Mouse (Mus musculus) forebrain, embryonic 15.5 days (tissue): ENCODE measurements around the gene Taar3. TPM values are rescaled to one million over a fixed set of nuclear protein-coding genes. Genes with fewer than 3 reads are reported as not detected.

Experiments
- ATAC-seq: fragments of 200-750 bp; cut with Nextera tagmentation; replicated peaks from 2 replicates; pipeline ENCODE4 v1.8.0; 2017; ENCODE audit warnings: mild to moderate bottlenecking, moderate TSS enrichment, moderate library complexity
- H3K27ac ChIP-seq: fragments of 300-500 bp; sonication (generic); replicated peaks from 2 replicates; pipeline ENCODE4 v1.5.1; 2015; ENCODE audit warnings: mild to moderate bottlenecking, inconsistent platforms
- H3K27me3 ChIP-seq: fragments of 300-500 bp; sonication (generic); 2 replicates; pipeline ENCODE4 v1.6.1; 2015; ENCODE audit warnings: inconsistent platforms
- H3K36me3 ChIP-seq: fragments of 300-500 bp; sonication (generic); 2 replicates; pipeline ENCODE4 v1.6.1; 2015; ENCODE audit warnings: mild to moderate bottlenecking, inconsistent platforms
- H3K4me1 ChIP-seq: fragments of 300-500 bp; sonication (generic); 2 replicates; pipeline ENCODE4 v1.6.1; 2015; ENCODE audit warnings: inconsistent platforms
- H3K4me2 ChIP-seq: fragments of 300-500 bp; sonication (generic); replicated peaks from 2 replicates; pipeline ENCODE4 v1.6.1; 2015; ENCODE audit warnings: mild to moderate bottlenecking, inconsistent platforms
- H3K4me3 ChIP-seq: fragments of 300-500 bp; sonication (generic); 2 replicates; pipeline ENCODE4 v1.5.1; 2015; ENCODE audit warnings: mild to moderate bottlenecking, inconsistent platforms
- H3K9ac ChIP-seq: fragments of 300-500 bp; sonication (generic); replicated peaks from 2 replicates; pipeline ENCODE4 v1.6.1; 2015; ENCODE audit warnings: mild to moderate bottlenecking, inconsistent platforms
- H3K9me3 ChIP-seq: fragments of 300-500 bp; sonication (generic); 2 replicates; pipeline ENCODE4 v1.6.1; 2016; ENCODE audit warnings: inconsistent platforms
- WGBS: fragments of 180-500 bp; shearing (Covaris S2); methylation state at CpG from one replicate; pipeline ENCODE4 v1.1.7; 2015; ENCODE audit warnings: mixed read lengths; 5-methylcytosine and 5-hydroxymethylcytosine counted together
- polyA plus RNA-seq: library from polyadenylated mRNA; unstranded; fragments of >200 nt; fragmentation: Nextera tagmentation; extraction: Ambion mirVana; gene quantifications from 2 replicates; pipeline ENCODE4 v1.2.1, GENCODE M21; 2015

Gene Taar3
- polyA plus RNA-seq, 1 experiment from 2014 or later = not detected

GRCm38 (mm10) chr10:23963444-23963843 lies 14.1 kb downstream of the Taar3 start:
- no peaks in the 10 kb centered on the region for H3K36me3 ChIP-seq
- ATAC-seq = peak; percentile 76; the same call in 1 of the 2 replicates
- H3K4me1 ChIP-seq = 0 out of 2 replicates have a peak, but pooled peaks cover 5% of the 10 kb centered on the region
- H3K4me3 ChIP-seq = no peak overlapping the region
- H3K9me3 ChIP-seq = no peaks in the 10 kb centered on the region
- H3K9ac ChIP-seq = no peak overlapping the region
- H3K27ac ChIP-seq = no peak overlapping the region
- H3K27me3 ChIP-seq = no peaks in the 10 kb centered on the region
- H3K4me2 ChIP-seq = no peak overlapping the region
- WGBS = 39% methylated on average over 3 of the region's 3 CpGs

- 90% methylated on average over 6 of the region's 6 CpGs for WGBS
- Histone ChIP-seq H3K27me3 (no peaks in the 10 kb centered on the region), H3K4me1 (0 out of 2 replicates have a peak, but pooled peaks cover 5% of the 10 kb centered on the region), H3K27ac (no peak overlapping the region), H3K4me2 (no peak overlapping the region), H3K4me3 (no peak overlapping the region), H3K9me3 (no peaks in the 10 kb centered on the region), H3K9ac (no peak overlapping the region), H3K36me3 (no peaks in the 10 kb centered on the region)
- ATAC-seq = no peak
These were observed 15.7 kb downstream of the Taar3 start for GRCm38 (mm10) chr10:23964921-23965610.

GRCm38 (mm10) chr10:23970656-23971165 lies 21.4 kb downstream of the Taar3 start, which contains the start of gene Taar5:
TSS of gene Taar5 (plus strand) at chr10:23970706.
- Histone ChIP-seq H3K9ac (no peak within 1 kb of the TSS), H3K27ac (no peak within 1 kb of the TSS), H3K36me3 (no peaks in the 10 kb centered on the region), H3K27me3 (no peaks in the 10 kb centered on the region), H3K4me3 (no peak within 1 kb of the TSS), H3K4me2 (no peak within 1 kb of the TSS), H3K9me3 (no peaks in the 10 kb centered on the region), H3K4me1 (no peaks in the 10 kb centered on the region)
- 93% methylated on average over 11 of the region's 11 CpGs for WGBS
- no peak for ATAC-seq

- Histone ChIP-seq H3K9ac (no peak overlapping the region), H3K4me3 (no peak overlapping the region), H3K9me3 (no peaks in the 10 kb centered on the region), H3K4me2 (no peak overlapping the region), H3K27me3 (no peaks in the 10 kb centered on the region), H3K27ac (no peak overlapping the region), H3K4me1 (no peaks in the 10 kb centered on the region), H3K36me3 (no peaks in the 10 kb centered on the region)
- ATAC-seq = no peak
- 90% methylated on average over 5 of the region's 5 CpGs for WGBS
These were observed 21.9 kb downstream of the Taar3 start for GRCm38 (mm10) chr10:23971256-23971655.

- Histone ChIP-seq H3K9me3 (no peaks in the 10 kb centered on the region), H3K4me2 (no peak overlapping the region), H3K36me3 (no peaks in the 10 kb centered on the region), H3K9ac (no peak overlapping the region), H3K4me1 (no peaks in the 10 kb centered on the region), H3K27me3 (no peaks in the 10 kb centered on the region), H3K27ac (no peak overlapping the region), H3K4me3 (no peak overlapping the region)
- WGBS = 56% methylated on average over 4 of the region's 4 CpGs
- no peak for ATAC-seq
These were observed 28.6 kb downstream of the Taar3 start for GRCm38 (mm10) chr10:23977958-23978357.

GRCm38 (mm10) chr10:23978901-23979705 lies 29.7 kb downstream of the Taar3 start:
- H3K9ac ChIP-seq = no peak overlapping the region
- no peak overlapping the region for H3K4me2 ChIP-seq
- no peaks in the 10 kb centered on the region for H3K4me1 ChIP-seq
- WGBS = 39% methylated on average over 16 of the region's 16 CpGs
- H3K27me3 ChIP-seq = no peaks in the 10 kb centered on the region
- no peaks in the 10 kb centered on the region for H3K36me3 ChIP-seq
- peak; percentile 87 for ATAC-seq
- no peak overlapping the region for H3K27ac ChIP-seq
- H3K4me3 ChIP-seq = no peak overlapping the region
- H3K9me3 ChIP-seq = no peaks in the 10 kb centered on the region

GRCm38 (mm10) chr10:23985546-23985945 lies 36.2 kb downstream of the Taar3 start, which contains the start of gene Taar6:
TSS of gene Taar6 (minus strand) at chr10:23985646.
- 83% methylated on average over 8 of the region's 8 CpGs for WGBS
- no peak for ATAC-seq
- no peaks in the 10 kb centered on the region for H3K36me3 ChIP-seq
- no peak within 1 kb of the TSS for H3K9ac ChIP-seq
- H3K4me3 ChIP-seq = no peak within 1 kb of the TSS
- no peak within 1 kb of the TSS for H3K4me2 ChIP-seq
- no peaks in the 10 kb centered on the region for H3K9me3 ChIP-seq
- H3K27ac ChIP-seq = no peak within 1 kb of the TSS
- H3K27me3 ChIP-seq = no peaks in the 10 kb centered on the region
- no peaks in the 10 kb centered on the region for H3K4me1 ChIP-seq

- H3K4me3 ChIP-seq = no peak overlapping the region
- H3K36me3 ChIP-seq = no peaks in the 10 kb centered on the region
- H3K9me3 ChIP-seq = no peaks in the 10 kb centered on the region
- no peak overlapping the region for H3K9ac ChIP-seq
- no peaks in the 10 kb centered on the region for H3K4me1 ChIP-seq
- no peak for ATAC-seq
- no peaks in the 10 kb centered on the region for H3K27me3 ChIP-seq
- H3K27ac ChIP-seq = no peak overlapping the region
- WGBS = 72% methylated on average over 5 of the region's 5 CpGs
- H3K4me2 ChIP-seq = no peak overlapping the region
These were observed 37.1 kb downstream of the Taar3 start for GRCm38 (mm10) chr10:23986419-23986818.

- no peak within 1 kb of the TSS for H3K9ac ChIP-seq
- WGBS = 83% methylated on average over 3 of the region's 3 CpGs
- H3K27me3 ChIP-seq = no peaks in the 10 kb centered on the region
- no peak for ATAC-seq
- no peak within 1 kb of the TSS for H3K4me2 ChIP-seq
- no peaks in the 10 kb centered on the region for H3K9me3 ChIP-seq
- H3K4me3 ChIP-seq = no peak within 1 kb of the TSS
- H3K4me1 ChIP-seq = no peaks in the 10 kb centered on the region
- no peak within 1 kb of the TSS for H3K27ac ChIP-seq
- no peaks in the 10 kb centered on the region for H3K36me3 ChIP-seq
These were observed 44.0 kb downstream of the Taar3 start, which contains the start of gene Taar7a for GRCm38 (mm10) chr10:23993381-23993780. TSS of gene Taar7a (minus strand) at chr10:23993481.

- no peaks in the 10 kb centered on the region for H3K9me3 ChIP-seq
- 89% methylated on average over 1 of the region's 1 CpGs for WGBS
- H3K9ac ChIP-seq = no peak within 1 kb of the TSS
- no peaks in the 10 kb centered on the region for H3K36me3 ChIP-seq
- ATAC-seq = no peak
- H3K4me3 ChIP-seq = no peak within 1 kb of the TSS
- no peak within 1 kb of the TSS for H3K4me2 ChIP-seq
- H3K27ac ChIP-seq = no peak within 1 kb of the TSS
- H3K4me1 ChIP-seq = no peaks in the 10 kb centered on the region
- no peaks in the 10 kb centered on the region for H3K27me3 ChIP-seq
These were observed 50.3 kb downstream of the Taar3 start, which contains the start of gene Taar7b for GRCm38 (mm10) chr10:23999639-24000038. TSS of gene Taar7b (plus strand) at chr10:23999939.
